Mouse (Mus musculus) heart, postnatal 36 days (tissue): Measurements from ENCODE around the gene Uri1. TPM values are rescaled to one million over a fixed set of nuclear protein-coding genes. Genes with fewer than 3 reads are reported as not detected.

Source experiments
- DNase-seq, 2 experiments: peaks; one replicate each; pipeline ENCODE4 v3.0.0; 2021 to 2022
- intact Hi-C: fragments of 180-260 bp; cut with DNase I; formaldehyde crosslinking; loops from one replicate; pipeline ENCODE4 v1.15.1; 2025
- total RNA-seq, 2 experiments: library from RNA; stranded (reverse); gene quantifications; 2 replicates each; pipeline ENCODE4 v1.2.3; 2021

Uri1 gene
- total RNA-seq, 2 experiments from 2014 or later: 20.1 to 22.2 TPM

DNA sequence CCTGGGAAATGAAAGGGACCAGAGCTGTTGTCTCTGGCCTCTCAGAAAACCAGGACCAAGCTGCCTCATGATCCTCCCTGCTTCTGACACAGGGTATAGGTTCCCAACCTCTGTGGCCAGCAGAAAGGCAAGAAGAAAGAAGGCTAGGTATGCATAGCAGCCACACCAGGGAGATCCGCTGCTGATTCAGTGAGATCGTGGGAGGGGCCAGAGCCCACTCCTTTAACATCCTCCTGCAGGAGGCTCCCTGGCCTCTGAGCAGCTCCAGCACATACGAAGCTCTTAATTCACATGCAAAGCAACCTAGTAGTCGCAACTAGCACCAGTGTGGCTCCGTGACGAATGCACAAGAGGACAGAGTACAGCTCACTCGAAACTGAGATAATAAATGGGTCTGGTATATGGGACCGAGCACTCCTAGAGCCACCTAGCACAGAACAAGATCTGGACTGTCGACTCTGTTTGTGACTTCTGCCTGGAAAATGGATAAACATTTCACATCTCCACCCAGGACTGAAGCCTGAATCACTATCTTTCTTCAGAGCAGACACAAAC is 89.5 kb downstream of the Uri1 start:
- DNase-seq: no peak
- intact Hi-C loops: loop anchor here (2.0 to 10.0 kb wide), 2 partner anchors 159 to 559 kb away; partner anchors contain the start of gene Zfp536

DNA sequence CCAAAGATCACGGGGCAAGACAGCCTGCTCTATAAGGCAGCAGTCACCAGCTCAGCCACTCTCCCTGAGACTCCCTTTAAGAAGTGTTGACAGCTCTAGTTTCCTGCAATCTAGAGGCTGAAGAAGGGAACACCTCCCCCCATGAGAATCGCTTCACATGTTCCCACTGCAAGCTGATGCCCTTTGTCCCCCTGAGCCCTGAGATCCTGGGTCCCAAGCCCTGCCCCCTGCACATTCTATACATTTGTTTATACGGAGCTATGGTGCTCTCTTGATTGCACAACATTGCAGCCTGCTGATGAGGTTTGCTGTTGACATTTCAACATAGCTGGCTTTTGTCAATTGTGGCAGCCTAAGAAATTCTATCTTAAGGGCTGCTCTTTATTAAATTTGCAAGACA is 91.7 kb downstream of the Uri1 start:
- intact Hi-C loops: loop anchor here (10.0 kb wide), 1 partner anchor 157 kb away; the partner anchor contains the start of gene Zfp536
- no peak for DNase-seq

DNA sequence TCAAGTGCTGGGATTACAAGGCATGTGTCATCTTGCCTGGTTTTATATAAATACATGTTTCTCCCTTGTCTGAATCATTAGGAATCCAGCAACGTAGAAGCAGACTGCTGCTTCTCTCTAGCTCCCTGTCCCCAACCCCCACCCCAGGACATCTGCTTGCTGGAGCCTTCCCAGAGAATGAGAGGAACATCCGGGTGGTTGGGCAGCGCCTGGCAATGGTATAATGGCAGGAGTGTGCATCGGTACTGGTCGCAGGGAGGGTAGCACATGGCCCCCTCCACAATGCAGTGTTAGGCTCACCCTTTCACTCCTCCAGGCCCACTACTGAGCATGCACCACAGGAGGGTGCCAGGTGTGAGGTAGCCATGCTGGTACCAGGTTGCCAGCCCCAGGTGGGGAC is 93.6 kb downstream of the Uri1 start:
- intact Hi-C loops: loop anchor here (10.0 kb wide), 1 partner anchor 155 kb away; the partner anchor contains the start of gene Zfp536

DNA sequence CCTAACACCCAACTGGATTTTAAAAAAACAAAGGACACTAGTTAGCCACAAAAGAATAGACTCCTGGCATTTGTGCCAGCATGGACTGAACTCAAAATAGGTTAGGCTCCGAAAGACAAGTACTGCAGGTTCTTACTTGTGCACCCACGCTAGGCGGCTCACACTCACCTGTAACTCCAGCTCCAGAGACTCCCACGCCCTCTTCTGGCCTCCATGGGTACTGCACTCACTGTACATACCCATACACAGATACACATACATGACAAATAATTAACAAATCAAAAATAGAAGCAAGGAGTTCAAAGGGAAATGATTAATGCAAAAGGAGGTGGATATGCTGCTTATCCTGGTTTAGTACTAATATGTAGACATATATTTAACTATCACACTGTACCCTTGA is 100.4 kb downstream of the Uri1 start:
- intact Hi-C loops: no loop called here
- no peak for DNase-seq

More for the DNA sequence above, 93.6 kb downstream of the Uri1 start:
- DNase-seq: no peak

DNA sequence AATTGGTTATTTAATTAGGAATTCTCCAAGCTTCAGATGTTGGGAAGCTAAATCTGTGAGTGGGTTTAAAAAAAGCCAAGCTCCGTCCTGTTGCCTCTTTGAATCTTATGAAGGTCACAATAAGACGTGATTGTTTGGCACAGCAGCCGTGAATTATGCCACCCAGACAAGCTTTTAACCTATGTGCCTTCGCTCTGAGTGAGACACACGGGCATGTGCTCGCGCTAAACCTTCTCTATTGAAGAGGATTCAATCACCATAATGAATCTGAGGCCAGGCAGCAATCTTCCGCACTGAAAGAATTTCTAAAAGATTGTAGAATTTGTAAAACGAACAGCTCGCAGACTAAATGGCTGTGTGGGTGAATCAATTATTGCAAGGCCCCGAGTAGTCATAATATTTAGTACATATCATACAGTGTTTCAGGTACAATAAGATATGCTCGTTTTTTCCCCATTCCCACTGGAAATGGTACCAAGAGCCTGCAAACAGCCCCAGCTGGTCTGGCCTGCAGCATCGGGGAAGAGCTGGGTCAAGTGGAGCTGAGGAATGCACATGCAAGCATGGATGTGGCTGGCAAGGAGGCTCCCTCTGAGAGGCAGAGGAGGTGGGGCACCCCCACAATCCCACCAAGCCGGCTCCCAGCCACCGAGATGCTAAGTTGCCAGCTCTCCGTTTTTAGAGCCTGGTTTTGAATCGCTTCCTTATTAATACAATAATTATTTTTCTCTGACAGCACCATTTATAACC is 101.5 kb downstream of the Uri1 start:
- DNase-seq: no peak
- intact Hi-C loops: no loop called here

DNA sequence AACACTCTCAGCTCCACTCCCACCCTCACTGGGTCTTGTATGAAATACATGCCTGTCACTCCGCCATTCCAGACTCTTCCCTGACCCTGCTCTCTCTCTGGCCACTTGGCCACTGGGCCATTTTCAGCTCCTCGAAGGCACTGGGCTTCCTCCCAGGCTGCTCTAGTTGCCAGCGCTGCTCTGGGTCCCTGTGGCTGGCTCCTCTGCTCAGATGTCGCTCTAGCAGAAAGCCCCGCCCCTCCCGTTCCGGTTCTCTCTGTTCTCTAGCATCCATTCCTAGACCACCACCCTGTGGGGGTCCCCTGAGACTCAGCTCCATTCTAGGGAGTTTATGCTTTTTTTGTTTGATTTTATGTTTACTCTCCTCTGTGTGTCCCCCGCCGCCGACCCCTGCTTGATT is 104.4 kb downstream of the Uri1 start:
- intact Hi-C loops: no loop called here
- no peak for DNase-seq

DNA sequence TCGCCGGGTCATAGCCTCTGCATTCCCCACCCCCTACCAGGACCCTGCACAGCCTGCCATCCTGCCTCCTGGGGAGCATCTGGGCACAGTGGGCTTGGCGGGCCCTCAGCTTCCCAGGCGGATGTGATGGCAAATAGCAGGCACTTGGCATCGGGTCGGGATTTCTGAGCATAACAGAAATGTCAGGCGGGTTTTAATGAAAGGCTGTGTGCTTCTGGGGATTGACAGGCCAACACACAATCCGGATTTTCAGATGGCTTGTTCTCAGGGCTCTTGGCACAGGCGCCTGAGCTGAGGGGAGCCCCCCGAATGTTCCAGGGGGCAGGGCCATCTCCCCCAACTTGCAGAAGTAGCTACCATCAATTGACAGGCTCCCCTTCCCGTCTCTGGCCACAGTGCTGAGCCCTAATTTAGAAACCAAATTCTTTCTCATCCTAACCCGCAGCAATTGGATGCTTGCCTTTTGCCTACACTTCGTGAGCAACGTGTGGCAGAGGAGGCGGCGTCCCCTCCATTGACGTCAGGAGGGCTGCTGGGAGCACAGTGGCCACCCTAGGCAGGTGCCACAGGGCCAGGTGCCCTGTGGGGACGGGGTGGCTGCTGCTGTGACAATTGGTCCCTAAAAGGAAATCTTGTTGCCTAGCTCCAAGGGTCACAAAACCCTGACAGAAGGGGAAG is 106.5 kb downstream of the Uri1 start:
- intact Hi-C loops: no loop called here
- DNase-seq: no peak

DNA sequence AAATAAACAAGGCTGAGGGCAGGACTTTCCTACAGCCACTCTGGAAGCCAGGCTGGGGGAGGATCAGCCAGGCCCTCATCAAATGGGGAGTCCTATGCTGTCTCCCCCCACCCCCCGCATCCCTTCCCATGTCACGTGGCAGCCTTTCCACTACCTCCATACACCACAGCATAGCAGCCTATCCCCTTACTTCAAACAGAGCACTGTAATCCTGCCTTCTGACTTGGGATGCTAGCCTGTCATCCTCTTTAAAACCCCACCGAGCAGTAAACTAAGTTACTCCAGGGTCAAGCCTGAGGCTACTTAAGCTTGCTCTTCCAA is 111.6 kb downstream of the Uri1 start:
- intact Hi-C loops: no loop called here
- DNase-seq: no peak

DNA sequence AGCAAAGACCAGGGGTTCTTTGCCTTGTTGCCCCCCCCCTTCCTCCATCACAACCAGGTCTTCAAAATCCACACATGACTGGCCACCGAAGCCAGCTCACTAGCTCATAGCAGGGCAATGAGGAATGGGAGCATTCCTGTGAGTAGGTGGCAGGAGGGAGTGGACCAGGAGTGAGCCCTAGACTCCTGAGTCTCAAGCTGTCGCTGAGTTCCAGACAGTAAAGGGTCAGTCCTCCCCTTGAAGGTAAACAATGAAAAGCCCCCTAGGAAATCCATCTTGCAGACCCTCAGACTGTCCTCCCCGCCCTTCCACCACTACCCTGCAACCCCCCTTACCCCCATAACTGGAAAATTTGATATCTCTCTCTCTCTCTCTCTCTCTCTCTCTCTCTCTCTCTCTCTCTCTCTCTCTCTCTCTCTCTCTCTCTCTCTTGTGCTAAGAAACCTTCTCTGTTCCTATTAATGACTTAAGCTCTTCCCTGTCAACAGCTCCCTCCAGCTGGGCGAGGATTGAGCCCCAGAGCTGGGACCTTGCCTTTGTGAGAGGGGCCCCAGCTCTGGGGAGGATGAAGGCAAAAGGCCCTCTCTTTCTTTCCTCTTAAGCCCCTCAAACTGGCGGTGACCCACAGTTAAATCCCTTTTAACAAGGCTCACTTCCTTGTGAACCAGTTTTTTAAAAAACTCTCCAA is 112.1 kb downstream of the Uri1 start:
- intact Hi-C loops: no loop called here
- DNase-seq: no peak

DNA sequence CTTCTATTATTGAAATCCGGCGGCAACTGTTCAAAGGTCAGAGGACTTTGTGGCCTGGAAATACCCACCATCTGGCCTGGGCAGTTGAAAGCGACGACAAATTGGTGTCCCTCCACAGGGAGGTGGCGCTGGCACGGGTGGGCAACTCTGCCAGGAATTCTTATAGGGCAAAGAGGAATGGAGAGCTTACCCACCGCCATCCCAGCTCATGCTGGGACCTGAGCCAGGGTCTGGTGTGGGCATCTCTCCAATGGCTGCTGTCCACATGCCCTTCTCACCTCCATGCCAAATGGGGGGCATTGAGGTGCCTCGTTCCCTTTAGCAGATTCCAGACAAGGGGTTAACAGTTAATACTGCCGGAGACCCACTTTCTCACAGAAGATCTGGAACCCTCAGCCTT is 113.2 kb downstream of the Uri1 start:
- no peak for DNase-seq
- intact Hi-C loops: no loop called here

Other genes starting within 250 kb of the Uri1 start
- gene Zfp536, start 249.9 kb downstream of the Uri1 start, total RNA-seq: 1 to 10 TPM; 5.7 to 8.2 TPM
- gene Ccne1, start 84.0 kb upstream of the Uri1 start, total RNA-seq: 1 to 10 TPM in 1 of 2 experiments, under 1 TPM in 1; 0.70 to 1.5 TPM
- gene 1600014C10Rik, start 159.7 kb upstream of the Uri1 start, total RNA-seq: 10 to 100 TPM; 29.2 to 34.7 TPM
- gene Plekhf1, start 204.5 kb upstream of the Uri1 start, total RNA-seq: 1 to 10 TPM; 8.9 to 9.3 TPM
- gene Pop4, start 247.9 kb upstream of the Uri1 start, total RNA-seq: 10 to 100 TPM in 1 of 2 experiments, 1 to 10 TPM in 1; 8.5 to 11.1 TPM